Mouse (Mus musculus) liver, adult 2 months (tissue): ENCODE results near the gene Nol10. TPM values are rescaled to one million over a fixed set of nuclear protein-coding genes. Genes with fewer than 3 reads are reported as not detected.

Experiments
- DNase-seq: peaks from one replicate; pipeline ENCODE4 v3.0.0-alpha.2; 2011; ENCODE audit warnings: low read depth, low spot score; ENCODE audit errors: extremely low read depth
- H3K27ac ChIP-seq: fragments of 200-500 bp; replicated peaks from 2 replicates; pipeline ENCODE4 v1.5.1; 2012; ENCODE audit warnings: low read depth, mild to moderate bottlenecking, control low read depth, inconsistent platforms, low read length; ENCODE audit not compliant: insufficient read depth
- H3K27me3 ChIP-seq: fragments of 200-500 bp; 2 replicates; pipeline ENCODE4 v1.6.1; 2012; ENCODE audit warnings: mild to moderate bottlenecking, moderate library complexity, low read length, inconsistent platforms; ENCODE audit not compliant: control insufficient read depth, insufficient read depth
- H3K36me3 ChIP-seq: fragments of 200-500 bp; 2 replicates; pipeline ENCODE4 v1.6.1; 2012; ENCODE audit warnings: low read length, inconsistent platforms; ENCODE audit not compliant: control insufficient read depth, insufficient read depth
- H3K4me1 ChIP-seq: fragments of 200-500 bp; 2 replicates; pipeline ENCODE4 v1.6.1; 2011; ENCODE audit warnings: low read length; ENCODE audit not compliant: control insufficient read depth, insufficient read depth
- H3K4me3 ChIP-seq: fragments of 200-500 bp; 2 replicates; pipeline ENCODE4 v1.5.1; 2011; ENCODE audit warnings: low read depth, mild to moderate bottlenecking, control low read depth, low read length, moderate library complexity; ENCODE audit not compliant: insufficient read depth
- H3K79me2 ChIP-seq: fragments of 200-500 bp; 2 replicates; pipeline ENCODE4 v1.6.1; 2012; ENCODE audit warnings: inconsistent platforms, mild to moderate bottlenecking, low read length, moderate library complexity; ENCODE audit not compliant: control insufficient read depth, insufficient read depth
- H3K9ac ChIP-seq: fragments of 200-500 bp; 2 replicates; pipeline ENCODE4 v1.6.1; 2012; ENCODE audit warnings: low read depth, mild to moderate bottlenecking, control low read depth, inconsistent platforms, low read length
- CTCF ChIP-seq: fragments of 200-500 bp; IDR thresholded peaks from 2 replicates; pipeline ENCODE4 v1.5.1; 2011; ENCODE audit warnings: low read depth, low read length, control low read depth
- POLR2A ChIP-seq: fragments of 200-500 bp; IDR thresholded peaks from 2 replicates; pipeline ENCODE4 v1.6.1; 2011; ENCODE audit warnings: low read length, control low read depth; ENCODE audit not compliant: insufficient read depth; ENCODE audit errors: extremely low read depth
- WGBS: fragments of 180-500 bp; shearing (Covaris S2); methylation state at CpG from one replicate; pipeline ENCODE4 v1.1.7; 2018; 5-methylcytosine and 5-hydroxymethylcytosine counted together
- polyA plus RNA-seq: library from polyadenylated mRNA; depleted of rRNA; stranded (reverse); fragments of >200 nt; gene quantifications from 2 replicates; pipeline ENCODE4 v1.2.3, GENCODE M21; 2012
- total RNA-seq: library from RNA; depleted of rRNA; stranded (reverse); fragments of >200 nt; gene quantifications from 2 replicates; pipeline ENCODE4 v1.2.3, GENCODE M21; 2014

The Nol10 gene
- total and polyA plus RNA-seq, 2 experiments: 1.8 to 2.3 TPM

- TF ChIP-seq CTCF (no peak), POLR2A (no peak)
- Histone ChIP-seq H3K27ac (no peak overlapping the region), H3K4me3 (no peak overlapping the region), H3K9ac (no peak overlapping the region), H3K27me3 (no peaks in the 10 kb centered on the region), H3K79me2 (no peaks in the 10 kb centered on the region), H3K36me3 (0 out of 2 replicates have a peak, but pooled peaks cover 2% of the 10 kb centered on the region), H3K4me1 (peaks cover 6% of the 10 kb centered on the region)
- WGBS: 94% methylated on average over 2 of the region's 2 CpGs
- no peak for DNase-seq
These were observed 88.2 kb downstream of the Nol10 start for GRCm38 (mm10) chr12:17436471-17436870.

- H3K4me1 ChIP-seq: peaks cover 11% of the 10 kb centered on the region
- 72% methylated on average over 7 of the region's 7 CpGs for WGBS
- H3K9ac ChIP-seq: no peak overlapping the region
- no peak overlapping the region for H3K4me3 ChIP-seq
- H3K36me3 ChIP-seq: no peaks in the 10 kb centered on the region
- no peaks in the 10 kb centered on the region for H3K27me3 ChIP-seq
- no peaks in the 10 kb centered on the region for H3K79me2 ChIP-seq
- TF ChIP-seq CTCF (no peak), POLR2A (no peak)
- no peak for DNase-seq
- H3K27ac ChIP-seq: no peak overlapping the region
These were observed 92.0 kb downstream of the Nol10 start for GRCm38 (mm10) chr12:17440251-17440651.

GRCm38 (mm10) chr12:17441495-17441894 lies 93.2 kb downstream of the Nol10 start:
- no peaks in the 10 kb centered on the region for H3K79me2 ChIP-seq
- no peaks in the 10 kb centered on the region for H3K36me3 ChIP-seq
- H3K9ac ChIP-seq: no peak overlapping the region
- peak overlapping the region; percentile 61 for H3K27ac ChIP-seq
- 19% methylated on average over 9 of the region's 9 CpGs for whole genome bisulfite sequencing
- TF ChIP-seq CTCF (no peak), POLR2A (no peak)
- DNase-seq: peak; percentile 96
- no peak overlapping the region for H3K4me3 ChIP-seq
- peaks cover 11% of the 10 kb centered on the region for H3K4me1 ChIP-seq
- no peaks in the 10 kb centered on the region for H3K27me3 ChIP-seq

- H3K27me3 ChIP-seq: no peaks in the 10 kb centered on the region
- H3K9ac ChIP-seq: no peak overlapping the region
- peaks cover 16% of the 10 kb centered on the region for H3K4me1 ChIP-seq
- no peak overlapping the region for H3K4me3 ChIP-seq
- TF ChIP-seq POLR2A: no peak
- no peak for TF ChIP-seq CTCF
- H3K27ac ChIP-seq: no peak overlapping the region; the same call in 1 of the 2 replicates
- DNase-seq: no peak
- WGBS: 80% methylated on average over 11 of the region's 11 CpGs
- no peaks in the 10 kb centered on the region for H3K79me2 ChIP-seq
- H3K36me3 ChIP-seq: no peaks in the 10 kb centered on the region
These were observed 96.1 kb downstream of the Nol10 start for GRCm38 (mm10) chr12:17444406-17444805.

GRCm38 (mm10) chr12:17445251-17445650 lies 97.0 kb downstream of the Nol10 start:
- Histone ChIP-seq H3K9ac (no peak overlapping the region), H3K4me1 (peaks cover 19% of the 10 kb centered on the region), H3K4me3 (no peak overlapping the region), H3K36me3 (no peaks in the 10 kb centered on the region), H3K27ac (no peak overlapping the region), H3K79me2 (no peaks in the 10 kb centered on the region), H3K27me3 (no peaks in the 10 kb centered on the region)
- WGBS: 83% methylated on average over 7 of the region's 7 CpGs
- DNase-seq: peak; percentile 41
- no peak for TF ChIP-seq CTCF
- no peak for TF ChIP-seq POLR2A

GRCm38 (mm10) chr12:17448781-17449180 lies 100.5 kb downstream of the Nol10 start:
- TF ChIP-seq CTCF (no peak), POLR2A (no peak)
- no peaks in the 10 kb centered on the region for H3K79me2 ChIP-seq
- H3K27ac ChIP-seq: peak overlapping the region; percentile 80
- H3K4me1 ChIP-seq: peaks cover 25% of the 10 kb centered on the region
- WGBS: 25% methylated on average over 3 of the region's 3 CpGs
- H3K4me3 ChIP-seq: no peak overlapping the region
- DNase-seq: peak; percentile 92
- no peaks in the 10 kb centered on the region for H3K36me3 ChIP-seq
- no peak overlapping the region for H3K9ac ChIP-seq
- H3K27me3 ChIP-seq: no peaks in the 10 kb centered on the region
